In genomic region chr7:127244658-127245510, GRCm38 (mm10) we compare ENCODE assay signal across 8 mouse cellular contexts. TPM values are rescaled to one million over a fixed set of nuclear protein-coding genes. Genes with fewer than 3 reads are reported as not detected.
DNase-seq lines count a peak whose midpoint lies in the region; ATAC-seq and TF ChIP-seq lines count a peak whose summit lies in the region.

No protein-coding gene starts in this region.

- TF ChIP-seq CTCF in E14TG2a.4 (conservative IDR thresholded peaks at IDR 0.05; ENCODE audit: low read length) = no peak

- ATAC-seq in embryonic facial prominence, embryonic 13.5 days (ENCODE audit: insufficient number of reproducible peaks, insufficient read depth, low FRiP score, low TSS enrichment, low read depth) = peak; percentile 82
- ATAC-seq in midbrain, embryonic 15.5 days (replicated peaks) = peak; percentile 77

- intact Hi-C loops in heart, postnatal 14 days (cut with DNase I) = no loop called here

- peak overlapping the region; percentile 97 for H3K27ac ChIP-seq in heart, embryonic 10.5 days
- H3K27ac ChIP-seq in embryonic facial prominence, embryonic 13.5 days = peak overlapping the region; percentile 96
- H3K27ac ChIP-seq in midbrain, embryonic 15.5 days = peak overlapping the region; percentile 81

- H3K4me2 ChIP-seq in embryonic facial prominence, embryonic 13.5 days = peak overlapping the region; percentile 77
- peak overlapping the region; percentile 90 for H3K4me2 ChIP-seq in midbrain, embryonic 15.5 days

- H3K4me1 ChIP-seq in heart, embryonic 10.5 days = peaks cover 34% of the 10 kb centered on the region
- H3K4me1 ChIP-seq in E14TG2a.4 (replicated peaks; ENCODE audit: low read depth, low read length) = peaks cover 26% of the 10 kb centered on the region
- peaks cover 29% of the 10 kb centered on the region for H3K4me1 ChIP-seq in embryonic facial prominence, embryonic 13.5 days
- H3K4me1 ChIP-seq in midbrain, embryonic 15.5 days = peaks cover 26% of the 10 kb centered on the region

- H3K4me3 ChIP-seq in heart, embryonic 10.5 days = peak overlapping the region; percentile 89
- H3K4me3 ChIP-seq in E14TG2a.4 (replicated peaks; ENCODE audit: low read length) = peak overlapping the region; percentile 89
- peak overlapping the region; percentile 86 for H3K4me3 ChIP-seq in embryonic facial prominence, embryonic 13.5 days
- H3K4me3 ChIP-seq in midbrain, embryonic 15.5 days = peak overlapping the region; percentile 97

- H3K9me3 ChIP-seq in heart, embryonic 10.5 days = no peaks in the 10 kb centered on the region
- peaks cover 29% of the 10 kb centered on the region for H3K9me3 ChIP-seq in E14TG2a.4 (ENCODE audit: low read length)
- H3K9me3 ChIP-seq in embryonic facial prominence, embryonic 13.5 days = no peaks in the 10 kb centered on the region
- no peaks in the 10 kb centered on the region for H3K9me3 ChIP-seq in midbrain, embryonic 15.5 days

- no peaks in the 10 kb centered on the region for H3K27me3 ChIP-seq in heart, embryonic 10.5 days (ENCODE audit: insufficient read depth, poor library complexity, severe bottlenecking)
- no peaks in the 10 kb centered on the region for H3K27me3 ChIP-seq in E14TG2a.4 (ENCODE audit: insufficient read depth, low read length)
- no peaks in the 10 kb centered on the region for H3K27me3 ChIP-seq in embryonic facial prominence, embryonic 13.5 days
- H3K27me3 ChIP-seq in midbrain, embryonic 15.5 days (replicated peaks) = no peaks in the 10 kb centered on the region

- peaks cover 32% of the 10 kb centered on the region; the same call in 1 of the 2 replicates for H3K36me3 ChIP-seq in heart, embryonic 10.5 days
- H3K36me3 ChIP-seq in E14TG2a.4 (ENCODE audit: insufficient read depth, low read length) = peaks cover 46% of the 10 kb centered on the region
- H3K36me3 ChIP-seq in embryonic facial prominence, embryonic 13.5 days = peaks cover 36% of the 10 kb centered on the region
- H3K36me3 ChIP-seq in midbrain, embryonic 15.5 days (replicated peaks) = 0 out of 2 replicates have a peak, but pooled peaks cover 5% of the 10 kb centered on the region

- peak overlapping the region; percentile 95 for H3K9ac ChIP-seq in embryonic facial prominence, embryonic 13.5 days
- peak overlapping the region; percentile 79 for H3K9ac ChIP-seq in midbrain, embryonic 15.5 days

- WGBS in heart, embryonic 10.5 days = 15% methylated on average over 31 of the region's 33 CpGs
- WGBS in embryonic facial prominence, embryonic 13.5 days = 10% methylated on average over 32 of the region's 33 CpGs
- WGBS in midbrain, embryonic 15.5 days = 14% methylated on average over 25 of the region's 33 CpGs

- no peak for DNase-seq in heart, embryonic 10.5 days (ENCODE audit: low spot score)
- no peak for DNase-seq in heart, postnatal 14 days
- DNase-seq in kidney, postnatal 36 days = peak; percentile 52 to 72
- DNase-seq in testis, postnatal 14 days (ENCODE audit: low spot score) = no peak
- no peak for DNase-seq in spleen, postnatal 10 days (ENCODE audit: low spot score in 2 of 2)

RNA-seq across cellular contexts. Expression of gene Zfp771, which starts 0.8 kb away (rescaled TPM):
- polyA plus RNA-seq in heart, embryonic 10.5 days (2016; fragmentation: Nextera tagmentation; extraction: Ambion mirVana) = 41.3 and 44.6 TPM in 2 replicates
- 10 to 100 TPM; 17.8 to 21.3 TPM for total RNA-seq in heart, postnatal 14 days (2021)
- 78.2 and 83.9 TPM in 2 replicates for polyA plus RNA-seq in embryonic facial prominence, embryonic 13.5 days (2015; fragmentation: Nextera tagmentation; extraction: Ambion mirVana)
- polyA plus RNA-seq in midbrain, embryonic 15.5 days (2015; fragmentation: Nextera tagmentation; extraction: Ambion mirVana) = 72.0 and 73.1 TPM in 2 replicates

RNA-seq across cellular contexts. Expression of gene Sept1, which starts 12.0 kb away (rescaled TPM):
- 21.2 and 25.4 TPM in 2 replicates for polyA plus RNA-seq in heart, embryonic 10.5 days (2016; fragmentation: Nextera tagmentation; extraction: Ambion mirVana)
- total RNA-seq in heart, postnatal 14 days (2021) = 10 to 100 TPM in 1 of 2 experiments, 1 to 10 TPM in 1; 7.5 to 18.8 TPM
- polyA plus RNA-seq in embryonic facial prominence, embryonic 13.5 days (2015; fragmentation: Nextera tagmentation; extraction: Ambion mirVana) = 26.9 and 29.6 TPM in 2 replicates
- polyA plus RNA-seq in midbrain, embryonic 15.5 days (2015; fragmentation: Nextera tagmentation; extraction: Ambion mirVana) = 17.0 and 18.2 TPM in 2 replicates

RNA-seq across cellular contexts. Expression of gene Zfp553, which starts 12.0 kb away (rescaled TPM):
- 30.5 and 42.9 TPM in 2 replicates for polyA plus RNA-seq in heart, embryonic 10.5 days (2016; fragmentation: Nextera tagmentation; extraction: Ambion mirVana)
- 1 to 10 TPM; 6.9 to 7.0 TPM for total RNA-seq in heart, postnatal 14 days (2021)
- 53.7 and 55.0 TPM in 2 replicates for polyA plus RNA-seq in embryonic facial prominence, embryonic 13.5 days (2015; fragmentation: Nextera tagmentation; extraction: Ambion mirVana)
- polyA plus RNA-seq in midbrain, embryonic 15.5 days (2015; fragmentation: Nextera tagmentation; extraction: Ambion mirVana) = 63.7 and 64.1 TPM in 2 replicates

RNA-seq across cellular contexts. Expression of gene Dctpp1, which starts 15.6 kb away (rescaled TPM):
- 222 and 262 TPM in 2 replicates for polyA plus RNA-seq in heart, embryonic 10.5 days (2016; fragmentation: Nextera tagmentation; extraction: Ambion mirVana)
- 10 to 100 TPM; 38.4 to 46.7 TPM for total RNA-seq in heart, postnatal 14 days (2021)
- 156 and 206 TPM in 2 replicates for polyA plus RNA-seq in embryonic facial prominence, embryonic 13.5 days (2015; fragmentation: Nextera tagmentation; extraction: Ambion mirVana)
- 114 and 118 TPM in 2 replicates for polyA plus RNA-seq in midbrain, embryonic 15.5 days (2015; fragmentation: Nextera tagmentation; extraction: Ambion mirVana)

RNA-seq across cellular contexts. Expression of gene Sephs2, which starts 29.0 kb away (rescaled TPM):
- 79.9 and 88.3 TPM in 2 replicates for polyA plus RNA-seq in heart, embryonic 10.5 days (2016; fragmentation: Nextera tagmentation; extraction: Ambion mirVana)
- 10 to 100 TPM; 29.3 to 30.2 TPM for total RNA-seq in heart, postnatal 14 days (2021)
- 63.4 and 64.1 TPM in 2 replicates for polyA plus RNA-seq in embryonic facial prominence, embryonic 13.5 days (2015; fragmentation: Nextera tagmentation; extraction: Ambion mirVana)
- polyA plus RNA-seq in midbrain, embryonic 15.5 days (2015; fragmentation: Nextera tagmentation; extraction: Ambion mirVana) = 59.9 and 62.3 TPM in 2 replicates

Comparison
In these comparisons a context has a peak if more than half of its experiments do, and no peak if none do; other contexts are left out.
1. DNase-seq: peak in kidney, postnatal 36 days (2 of 2); none in heart, embryonic 10.5 days (single experiment), heart, postnatal 14 days (0 of 2), testis, postnatal 14 days (single experiment) and spleen, postnatal 10 days (0 of 2).
2. Peak in every context shown above with its lines, with median percentiles within 50 percentile points of each other: H3K27ac ChIP-seq and H3K4me3 ChIP-seq.